Mouse (Mus musculus): ENCODE data around the gene Bbx.

- TF ChIP-seq CTCF (IDR thresholded peaks at IDR 0.05; ENCODE audit: low read depth, low read length): no peak
- no peak for TF ChIP-seq POLR2A (IDR thresholded peaks at IDR 0.05; ENCODE audit: insufficient read depth, low read length)
Measured at GRCm38 (mm10) chr16:50372543-50372942, 59.6 kb downstream of the Bbx start.

Data from ES-Bruce4 (cell line).